Mouse (Mus musculus): Measurements from ENCODE around the gene Calca. TPM values are rescaled to one million over a fixed set of nuclear protein-coding genes. Genes with fewer than 3 reads are reported as not detected.
A peak's percentile ranks its signal among the peaks of the same experiment; 100 is the strongest.
"Not testable (repeated sequence)": the region's sequence is repeated elsewhere in the genome, so short reads cannot be mapped to it uniquely, and the experiment has no call there.

Gene Calca
- not detected for total RNA-seq (2021)
- long read RNA-seq, experiment 1: 0 reads
- long read RNA-seq, experiment 2: 0 reads

GRCm38 (mm10) chr7:114636102-114636501 is at the start of gene Calca:
TSS of gene Calca (minus strand) at chr7:114636357.
- no peak for DNase-seq

- no peak for DNase-seq
Observed at GRCm38 (mm10) chr7:114672697-114673096, 36.5 kb upstream of the Calca start.

- DNase-seq: no peak
Observed at GRCm38 (mm10) chr7:114671405-114671804, 35.2 kb upstream of the Calca start.

GRCm38 (mm10) chr7:114649730-114650129 is 13.6 kb upstream of the Calca start:
- DNase-seq: no peak

- no peak for DNase-seq
Observed at GRCm38 (mm10) chr7:114648791-114649190, 12.6 kb upstream of the Calca start.

GRCm38 (mm10) chr7:114635569-114636101 is 522 bp downstream of the Calca start:
- peak; percentile 14 for DNase-seq

GRCm38 (mm10) chr7:114634386-114634785 is 1.8 kb downstream of the Calca start:
- DNase-seq: no peak

- no peak for DNase-seq
Observed at GRCm38 (mm10) chr7:114625966-114626365, 10.2 kb downstream of the Calca start.

GRCm38 (mm10) chr7:114616759-114617158 is 19.4 kb downstream of the Calca start:
- DNase-seq: no peak

- not testable (repeated sequence) for DNase-seq
Observed at GRCm38 (mm10) chr7:114594391-114594790, 41.8 kb downstream of the Calca start.

GRCm38 (mm10) chr7:114582441-114582840 is 53.7 kb downstream of the Calca start:
- DNase-seq: no peak

Other genes starting within 250 kb of the Calca start
- gene Pde3b, start 221.1 kb downstream of the Calca start, total RNA-seq (2021): 1 to 10 TPM; 7.1 to 8.6 TPM
- gene Cyp2r1, start 73.4 kb downstream of the Calca start, total RNA-seq (2021): 1 to 10 TPM in 1 of 2 experiments, under 1 TPM in 1; 0.75 to 1.2 TPM
- not detected for gene Calcb, start 82.3 kb upstream of the Calca start, total RNA-seq (2021)
- 1 to 10 TPM; 3.9 to 6.1 TPM for gene Insc, start 107.3 kb upstream of the Calca start, total RNA-seq (2021)

Measured in gastrocnemius, postnatal 10 days (tissue).